Mouse (Mus musculus): ENCODE results near the gene Utrn.

DNA sequence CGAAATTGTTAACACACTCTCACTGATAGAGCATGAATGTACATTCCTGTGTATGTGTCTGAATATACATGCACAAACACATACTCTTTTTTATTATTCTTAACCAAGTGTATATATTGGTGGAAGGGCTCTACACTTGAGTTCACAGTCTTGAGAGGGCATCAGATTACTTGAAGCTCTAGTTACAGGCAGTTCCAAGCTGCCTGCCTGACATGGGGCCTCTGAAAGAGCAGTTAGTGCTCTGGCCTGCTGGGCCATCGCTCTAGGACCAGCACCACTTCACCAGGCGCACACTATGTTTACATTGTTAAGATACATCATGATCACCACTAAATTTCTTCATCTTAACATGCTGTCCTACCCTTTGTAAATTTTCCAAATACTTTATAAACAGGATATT is 216.2 kb downstream of the Utrn start:
- TF ChIP-seq CTCF (IDR thresholded peaks at IDR 0.05; ENCODE audit: low read depth, low read length), result no peak
- TF ChIP-seq POLR2A (IDR thresholded peaks at IDR 0.05; ENCODE audit: borderline replicate concordance, low read depth, low read length), result no peak

Data from bone marrow macrophage, adult 2 months (primary cell).